In the genomic region with DNA sequence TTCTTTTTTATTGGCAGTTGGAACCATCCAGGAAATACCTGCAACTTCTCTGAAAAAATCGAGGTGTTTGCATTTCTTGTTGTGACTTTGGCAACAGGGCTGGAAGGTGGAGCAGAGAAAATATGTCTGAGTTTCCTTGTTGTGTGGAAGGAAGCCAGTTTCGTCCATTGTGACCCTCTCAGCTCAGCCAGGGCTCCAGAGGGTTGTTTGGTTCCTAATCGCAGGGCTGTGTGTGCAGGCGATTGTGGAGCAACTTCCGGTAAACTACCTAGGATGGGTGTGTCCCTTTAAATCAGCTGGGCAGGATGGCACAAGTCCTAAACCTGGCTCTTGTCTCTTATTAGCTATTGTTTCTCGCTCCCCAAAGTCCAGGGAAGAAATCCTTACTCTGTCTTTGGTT, we compare ENCODE assay signal across 10 mouse cellular contexts. TPM values are rescaled to one million over a fixed set of nuclear protein-coding genes. Genes with fewer than 3 reads are reported as not detected.
A peak's percentile ranks its signal among the peaks of the same experiment; 100 is the strongest.
DNase-seq lines count a peak whose midpoint lies in the region; ATAC-seq and TF ChIP-seq lines count a peak whose summit lies in the region.
"Had no signal": no experiment of that assay in that cellular context is flagged by ENCODE, and none has a peak within 500 bp of the region (broad histone marks: within the 10 kb centered on the region; RNA-seq: fewer than 3 reads in every experiment).

No protein-coding gene starts in this region.

- DNase-seq in liver (peak; percentile 16), NIH3T3 (ENCODE audit: low read depth) (peak; percentile 34)

- H3K4me2 ChIP-seq in liver, embryonic 12.5 days, result no peak overlapping the region
- H3K4me2 ChIP-seq in liver, embryonic 15.5 days, result 0 out of 2 replicates have a peak overlapping the region, but pooled peaks have one; percentile 16
- H3K4me2 ChIP-seq in hindbrain, embryonic 16.5 days (ENCODE audit: low read length), result no peak overlapping the region
- H3K4me2 ChIP-seq in forebrain, embryonic 15.5 days (replicated peaks), result no peak overlapping the region
- H3K4me2 ChIP-seq in midbrain, embryonic 16.5 days (ENCODE audit: low read length), result no peak overlapping the region
- H3K4me2 ChIP-seq: embryonic facial prominence, embryonic 12.5 days; limb, embryonic 12.5 days had no signal

- H3K36me3 ChIP-seq in liver, embryonic 12.5 days, result no peaks in the 10 kb centered on the region
- H3K36me3 ChIP-seq in liver, embryonic 15.5 days (replicated peaks), result no peaks in the 10 kb centered on the region
- H3K36me3 ChIP-seq in small intestine, adult 2 months (ENCODE audit: control insufficient read depth, insufficient read depth, low read length), result no peaks in the 10 kb centered on the region
- no peaks in the 10 kb centered on the region for H3K36me3 ChIP-seq in hindbrain, embryonic 16.5 days (ENCODE audit: control insufficient read depth, insufficient read depth, low read length)
- H3K36me3 ChIP-seq in forebrain, embryonic 15.5 days, result no peaks in the 10 kb centered on the region
- no peaks in the 10 kb centered on the region for H3K36me3 ChIP-seq in midbrain, embryonic 16.5 days (ENCODE audit: control insufficient read depth, insufficient read depth, low read length)
- H3K36me3 ChIP-seq: embryonic facial prominence, embryonic 12.5 days; limb, embryonic 12.5 days had no signal

- no peaks in the 10 kb centered on the region for H3K27me3 ChIP-seq in liver, embryonic 12.5 days (replicated peaks)
- no peaks in the 10 kb centered on the region for H3K27me3 ChIP-seq in liver, embryonic 15.5 days
- H3K27me3 ChIP-seq in small intestine, adult 2 months (ENCODE audit: control insufficient read depth, insufficient read depth, low read length), result no peaks in the 10 kb centered on the region
- no peaks in the 10 kb centered on the region for H3K27me3 ChIP-seq in hindbrain, embryonic 16.5 days (replicated peaks; ENCODE audit: control insufficient read depth, insufficient read depth, low read length)
- H3K27me3 ChIP-seq in forebrain, embryonic 15.5 days, result no peaks in the 10 kb centered on the region
- H3K27me3 ChIP-seq in midbrain, embryonic 16.5 days (ENCODE audit: control insufficient read depth, insufficient read depth, low read depth, low read length), result no peaks in the 10 kb centered on the region
- H3K27me3 ChIP-seq: embryonic facial prominence, embryonic 12.5 days; limb, embryonic 12.5 days had no signal

- no peaks in the 10 kb centered on the region for H3K9me3 ChIP-seq in liver, embryonic 12.5 days (replicated peaks)
- no peaks in the 10 kb centered on the region for H3K9me3 ChIP-seq in liver, embryonic 15.5 days (replicated peaks)
- H3K9me3 ChIP-seq in hindbrain, embryonic 16.5 days (ENCODE audit: control insufficient read depth, low read length), result no peaks in the 10 kb centered on the region
- H3K9me3 ChIP-seq in forebrain, embryonic 15.5 days, result no peaks in the 10 kb centered on the region
- no peaks in the 10 kb centered on the region for H3K9me3 ChIP-seq in midbrain, embryonic 16.5 days (replicated peaks; ENCODE audit: control insufficient read depth, low read length, poor library complexity, severe bottlenecking)
- H3K9me3 ChIP-seq: embryonic facial prominence, embryonic 12.5 days; limb, embryonic 12.5 days had no signal

- no peak for ATAC-seq in liver, embryonic 12.5 days
- ATAC-seq in liver, embryonic 15.5 days (ENCODE audit: insufficient read depth), result no peak
- ATAC-seq in hindbrain, embryonic 16.5 days, result no peak
- no peak for ATAC-seq in forebrain, embryonic 15.5 days (replicated peaks)
- ATAC-seq in midbrain, embryonic 16.5 days, result no peak

- TF ChIP-seq CTCF in small intestine, adult 2 months (IDR thresholded peaks at IDR 0.05; ENCODE audit: extremely low read depth, insufficient read length, insufficient replicate concordance, low read depth, low read length), result no peak

- 31% methylated on average over 6 of the region's 6 CpGs for WGBS in liver, embryonic 12.5 days (ENCODE audit: insufficient replicate concordance)
- WGBS in liver, embryonic 15.5 days (ENCODE audit: insufficient replicate concordance), result 11% methylated on average over 6 of the region's 6 CpGs
- WGBS in small intestine, adult 2 months, result 9% methylated on average over 6 of the region's 6 CpGs
- 72% methylated on average over 6 of the region's 6 CpGs for WGBS in hindbrain, embryonic 16.5 days
- 64% methylated on average over 6 of the region's 6 CpGs for WGBS in forebrain, embryonic 15.5 days
- 71% methylated on average over 6 of the region's 6 CpGs for WGBS in midbrain, embryonic 16.5 days

- no peak overlapping the region for H3K9ac ChIP-seq in liver, embryonic 12.5 days
- H3K9ac ChIP-seq in liver, embryonic 15.5 days, result no peak overlapping the region
- no peak overlapping the region for H3K9ac ChIP-seq in hindbrain, embryonic 16.5 days (ENCODE audit: low read depth, low read length)
- H3K9ac ChIP-seq in forebrain, embryonic 15.5 days (replicated peaks), result no peak overlapping the region
- no peak overlapping the region for H3K9ac ChIP-seq in midbrain, embryonic 16.5 days (ENCODE audit: low read depth, low read length)
- H3K9ac ChIP-seq: embryonic facial prominence, embryonic 12.5 days; limb, embryonic 12.5 days had no signal

- no peak overlapping the region for H3K27ac ChIP-seq in liver, embryonic 12.5 days
- no peak overlapping the region for H3K27ac ChIP-seq in liver, embryonic 15.5 days (replicated peaks)
- H3K27ac ChIP-seq in small intestine, adult 2 months (ENCODE audit: insufficient read depth, low read depth, low read length), result peak overlapping the region; percentile 46; the same call in 1 of the 2 replicates
- no peak overlapping the region for H3K27ac ChIP-seq in hindbrain, embryonic 16.5 days (ENCODE audit: low read depth, low read length)
- H3K27ac ChIP-seq in forebrain, embryonic 15.5 days (replicated peaks), result no peak overlapping the region
- no peak overlapping the region for H3K27ac ChIP-seq in midbrain, embryonic 16.5 days (ENCODE audit: low read length)
- H3K27ac ChIP-seq: embryonic facial prominence, embryonic 12.5 days; limb, embryonic 12.5 days had no signal

- H3K4me3 ChIP-seq in liver, embryonic 12.5 days, result no peak overlapping the region
- H3K4me3 ChIP-seq in liver, embryonic 15.5 days (replicated peaks), result no peak overlapping the region
- no peak overlapping the region for H3K4me3 ChIP-seq in small intestine, adult 2 months (ENCODE audit: low read depth, low read length)
- H3K4me3 ChIP-seq in hindbrain, embryonic 16.5 days (ENCODE audit: low read length), result no peak overlapping the region
- H3K4me3 ChIP-seq in forebrain, embryonic 15.5 days, result no peak overlapping the region
- no peak overlapping the region for H3K4me3 ChIP-seq in midbrain, embryonic 16.5 days (ENCODE audit: low read depth, low read length)
- H3K4me3 ChIP-seq: embryonic facial prominence, embryonic 12.5 days; limb, embryonic 12.5 days had no signal

- H3K4me1 ChIP-seq in liver, embryonic 12.5 days, result peaks cover 21% of the 10 kb centered on the region
- H3K4me1 ChIP-seq in liver, embryonic 15.5 days (replicated peaks), result peaks cover 14% of the 10 kb centered on the region
- peaks cover 4% of the 10 kb centered on the region; the same call in 1 of the 2 replicates for H3K4me1 ChIP-seq in small intestine, adult 2 months (ENCODE audit: control insufficient read depth, insufficient read depth, insufficient read length, low read length)
- no peaks in the 10 kb centered on the region for H3K4me1 ChIP-seq in hindbrain, embryonic 16.5 days (ENCODE audit: control insufficient read depth, insufficient read depth, low read depth, low read length)
- H3K4me1 ChIP-seq in forebrain, embryonic 15.5 days, result no peaks in the 10 kb centered on the region
- no peaks in the 10 kb centered on the region for H3K4me1 ChIP-seq in midbrain, embryonic 16.5 days (ENCODE audit: control insufficient read depth, insufficient read depth, low read length)

- TF ChIP-seq POLR2A in small intestine, adult 2 months (IDR thresholded peaks at IDR 0.05; ENCODE audit: low read depth, low read length), result no peak

RNA-seq across cellular contexts. Expression of a gene that starts 25.7 kb away (rescaled TPM):
- polyA plus RNA-seq in liver, embryonic 12.5 days (2016; fragmentation: Nextera tagmentation; extraction: Ambion mirVana), result 14.8 and 17.5 TPM in 2 replicates
- 10.1 and 11.6 TPM in 2 replicates for polyA plus RNA-seq in liver, embryonic 15.5 days (2015; fragmentation: Nextera tagmentation; extraction: Ambion mirVana)
- polyA plus RNA-seq in small intestine, adult 2 months (2012; rRNA removed), result 10.5 and 29.6 TPM in 2 replicates
- 11.1 TPM in 2 replicates for polyA plus RNA-seq in hindbrain, embryonic 16.5 days (2015; fragmentation: Nextera tagmentation; extraction: Ambion mirVana)
- 7.2 and 9.6 TPM in 2 replicates for polyA plus RNA-seq in forebrain, embryonic 15.5 days (2015; fragmentation: Nextera tagmentation; extraction: Ambion mirVana)
- polyA plus RNA-seq in midbrain, embryonic 16.5 days (2015; fragmentation: Nextera tagmentation; extraction: Ambion mirVana), result 7.2 and 10.3 TPM in 2 replicates
